Mouse (Mus musculus): ENCODE results near the gene Fgf15. TPM values are rescaled to one million over a fixed set of nuclear protein-coding genes. Genes with fewer than 3 reads are reported as not detected.
A peak's percentile ranks its signal among the peaks of the same experiment; 100 is the strongest.
"Not testable (repeated sequence)": the region's sequence is repeated elsewhere in the genome, so short reads cannot be mapped to it uniquely, and the experiment has no call there.

Fgf15 gene
- polyA plus RNA-seq, 1 experiment from 2014 or later: 92.1 TPM

DNA sequence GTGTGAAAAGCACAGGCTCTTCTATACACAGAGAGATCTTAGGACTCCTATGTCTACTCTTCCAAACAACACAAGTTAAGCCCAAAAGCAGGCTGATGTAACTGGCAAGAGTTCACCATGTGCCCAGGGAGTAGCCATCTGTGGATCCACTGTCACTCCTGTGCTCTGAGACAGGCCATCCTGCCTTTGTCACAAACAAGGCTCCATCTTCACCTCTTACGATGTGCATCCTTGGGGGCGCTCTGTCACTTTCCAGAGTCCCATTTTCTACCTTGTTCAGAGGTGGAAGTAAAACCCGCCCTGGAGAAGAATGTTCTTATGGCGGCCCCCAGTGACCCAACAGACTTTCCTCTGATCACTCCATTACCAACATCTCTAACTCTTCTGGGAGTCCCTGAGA, 1.6 kb upstream of the Fgf15 start:
- Histone ChIP-seq H3K4me1 (replicated peaks; ENCODE audit: control insufficient read depth, insufficient read depth, low read length) (peaks cover 18% of the 10 kb centered on the region; the same call in 1 of the 2 replicates), H3K27me3 (ENCODE audit: control insufficient read depth, insufficient read depth, low read length) (peaks cover 21% of the 10 kb centered on the region), H3K27ac (ENCODE audit: low read depth, low read length) (peak overlapping the region; percentile 88), H3K9ac (ENCODE audit: low read length) (peak overlapping the region; percentile 20; the same call in 1 of the 2 replicates), H3K36me3 (ENCODE audit: control insufficient read depth, insufficient read depth, low read length) (no peaks in the 10 kb centered on the region; the same call in 1 of the 2 replicates), H3K9me3 (ENCODE audit: control insufficient read depth, low read length) (no peaks in the 10 kb centered on the region), H3K4me2 (ENCODE audit: low read depth, low read length, severe bottlenecking) (peak overlapping the region; percentile 82), H3K4me3 (ENCODE audit: low read depth, low read length) (peak overlapping the region; percentile 49; the same call in 1 of the 2 replicates)
- 5% methylated on average over 4 of the region's 4 CpGs for WGBS
- DNase-seq (ENCODE audit: low spot score) (peak; percentile 68), ATAC-seq (replicated peaks; ENCODE audit: low FRiP score) (no peak)

DNA sequence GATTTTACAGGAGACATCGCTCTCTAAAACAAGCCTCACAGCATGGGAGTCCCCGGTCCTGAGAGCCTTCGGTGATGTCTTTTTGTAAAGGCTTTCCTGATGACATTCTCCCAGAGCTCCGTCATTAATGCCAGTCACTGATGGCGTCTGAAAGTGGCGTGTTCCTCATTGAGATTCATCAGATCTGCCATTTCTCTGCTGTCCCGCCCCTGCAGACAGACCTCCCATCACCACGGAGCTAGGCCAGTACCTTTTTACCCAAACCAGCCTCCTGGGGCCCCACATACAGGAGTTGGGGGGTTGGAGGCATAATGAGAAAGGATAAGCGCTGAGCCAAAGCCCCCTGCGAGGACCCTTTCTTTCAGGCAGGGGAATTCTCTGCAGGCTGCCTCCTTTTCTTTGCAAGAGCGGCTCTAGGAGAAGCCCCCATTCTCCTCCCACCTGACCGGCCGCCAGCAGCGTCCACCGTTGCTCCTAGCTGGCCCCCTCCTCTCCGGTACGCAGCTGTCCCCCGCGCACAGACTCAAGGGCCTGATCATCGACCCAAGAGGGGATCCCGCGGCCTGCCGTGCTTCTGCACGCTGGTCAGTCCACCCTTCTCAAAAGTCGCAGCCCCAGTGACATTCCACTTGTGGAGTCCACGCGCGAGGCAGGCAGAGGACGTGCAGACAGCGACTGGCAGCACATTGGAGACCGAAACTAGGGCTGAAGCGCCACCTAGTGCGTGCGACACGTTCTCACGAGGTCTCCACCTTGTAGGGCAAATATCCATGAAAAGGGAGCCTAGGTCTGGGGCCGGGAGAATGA, 823 bp upstream of the Fgf15 start:
- H3K9me3 ChIP-seq (ENCODE audit: control insufficient read depth, low read length): no peaks in the 10 kb centered on the region
- H3K4me3 ChIP-seq (ENCODE audit: low read depth, low read length): peak overlapping the region; percentile 49
- DNase-seq (ENCODE audit: low spot score): peak; percentile 89
- H3K9ac ChIP-seq (ENCODE audit: low read length): peak overlapping the region; percentile 73
- H3K36me3 ChIP-seq (ENCODE audit: control insufficient read depth, insufficient read depth, low read length): no peaks in the 10 kb centered on the region; the same call in 1 of the 2 replicates
- H3K27ac ChIP-seq (ENCODE audit: low read depth, low read length): peak overlapping the region; percentile 88
- peaks cover 18% of the 10 kb centered on the region; the same call in 1 of the 2 replicates for H3K4me1 ChIP-seq (replicated peaks; ENCODE audit: control insufficient read depth, insufficient read depth, low read length)
- peaks cover 21% of the 10 kb centered on the region for H3K27me3 ChIP-seq (ENCODE audit: control insufficient read depth, insufficient read depth, low read length)
- peak overlapping the region; percentile 82 for H3K4me2 ChIP-seq (ENCODE audit: low read depth, low read length, severe bottlenecking)
- ATAC-seq (replicated peaks; ENCODE audit: low FRiP score): peak; percentile 80
- under 1% methylated on average over 37 of the region's 37 CpGs for whole genome bisulfite sequencing

DNA sequence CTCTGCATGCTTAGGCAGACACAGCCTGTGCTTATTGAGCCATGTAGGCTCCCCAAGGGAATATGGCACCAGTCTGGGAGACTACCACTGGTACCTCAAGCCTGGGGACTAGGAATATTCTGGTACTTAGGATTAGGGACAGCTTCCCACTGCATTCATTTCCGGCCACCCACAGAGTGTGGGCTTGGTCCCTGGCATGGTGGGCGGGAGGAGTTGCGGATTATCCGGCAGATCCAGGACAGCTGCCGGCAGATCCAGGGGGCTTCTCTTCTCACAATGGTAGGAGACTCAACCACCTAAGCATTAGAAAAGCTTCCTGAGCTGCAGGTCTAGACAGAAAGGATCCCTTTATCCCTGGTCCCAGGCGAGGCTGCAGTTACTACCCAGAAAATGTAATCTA, 2.2 kb downstream of the Fgf15 start:
- ATAC-seq (replicated peaks; ENCODE audit: low FRiP score): no peak
- Histone ChIP-seq H3K9me3 (ENCODE audit: control insufficient read depth, low read length) (no peaks in the 10 kb centered on the region), H3K27me3 (ENCODE audit: control insufficient read depth, insufficient read depth, low read length) (peaks cover 21% of the 10 kb centered on the region), H3K4me1 (replicated peaks; ENCODE audit: control insufficient read depth, insufficient read depth, low read length) (peaks cover 18% of the 10 kb centered on the region; the same call in 1 of the 2 replicates), H3K9ac (ENCODE audit: low read length) (0 out of 2 replicates have a peak overlapping the region, but pooled peaks have one; percentile 23), H3K4me3 (ENCODE audit: low read depth, low read length) (peak overlapping the region; percentile 49), H3K27ac (ENCODE audit: low read depth, low read length) (no peak overlapping the region), H3K4me2 (ENCODE audit: low read depth, low read length, severe bottlenecking) (peak overlapping the region; percentile 82), H3K36me3 (ENCODE audit: control insufficient read depth, insufficient read depth, low read length) (no peaks in the 10 kb centered on the region; the same call in 1 of the 2 replicates)
- DNase-seq (ENCODE audit: low spot score): no peak
- WGBS: 15% methylated on average over 6 of the region's 6 CpGs

DNA sequence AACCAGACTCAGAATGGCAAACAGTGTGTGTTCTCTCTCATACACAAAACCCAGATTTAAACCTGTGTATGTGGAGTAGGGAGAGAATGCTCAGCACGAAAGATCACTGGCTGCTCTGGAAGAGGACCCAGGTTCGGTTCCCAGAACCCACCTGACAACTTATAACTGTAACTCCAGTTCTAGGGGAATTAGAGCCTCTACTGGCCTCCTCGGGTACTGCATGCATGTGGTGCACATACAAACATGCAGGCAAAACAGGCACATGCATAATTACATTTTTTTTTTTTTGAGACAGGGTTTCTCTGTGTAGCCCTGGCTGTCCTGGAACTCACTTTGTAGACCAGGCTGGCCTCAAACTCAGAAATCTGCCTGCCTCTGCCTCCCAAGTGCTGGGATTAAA, 9.2 kb downstream of the Fgf15 start:
- not testable (repeated sequence) for H3K36me3 ChIP-seq (ENCODE audit: control insufficient read depth, insufficient read depth, low read length); DNase-seq (ENCODE audit: low spot score); H3K4me3 ChIP-seq (ENCODE audit: low read depth, low read length); H3K27ac ChIP-seq (ENCODE audit: low read depth, low read length); H3K9ac ChIP-seq (ENCODE audit: low read length); H3K4me2 ChIP-seq (ENCODE audit: low read depth, low read length, severe bottlenecking); H3K9me3 ChIP-seq (ENCODE audit: control insufficient read depth, low read length); H3K4me1 ChIP-seq (replicated peaks; ENCODE audit: control insufficient read depth, insufficient read depth, low read length); H3K27me3 ChIP-seq (ENCODE audit: control insufficient read depth, insufficient read depth, low read length); ATAC-seq (replicated peaks; ENCODE audit: low FRiP score)
- 93% methylated on average over 3 of the region's 3 CpGs for WGBS

DNA sequence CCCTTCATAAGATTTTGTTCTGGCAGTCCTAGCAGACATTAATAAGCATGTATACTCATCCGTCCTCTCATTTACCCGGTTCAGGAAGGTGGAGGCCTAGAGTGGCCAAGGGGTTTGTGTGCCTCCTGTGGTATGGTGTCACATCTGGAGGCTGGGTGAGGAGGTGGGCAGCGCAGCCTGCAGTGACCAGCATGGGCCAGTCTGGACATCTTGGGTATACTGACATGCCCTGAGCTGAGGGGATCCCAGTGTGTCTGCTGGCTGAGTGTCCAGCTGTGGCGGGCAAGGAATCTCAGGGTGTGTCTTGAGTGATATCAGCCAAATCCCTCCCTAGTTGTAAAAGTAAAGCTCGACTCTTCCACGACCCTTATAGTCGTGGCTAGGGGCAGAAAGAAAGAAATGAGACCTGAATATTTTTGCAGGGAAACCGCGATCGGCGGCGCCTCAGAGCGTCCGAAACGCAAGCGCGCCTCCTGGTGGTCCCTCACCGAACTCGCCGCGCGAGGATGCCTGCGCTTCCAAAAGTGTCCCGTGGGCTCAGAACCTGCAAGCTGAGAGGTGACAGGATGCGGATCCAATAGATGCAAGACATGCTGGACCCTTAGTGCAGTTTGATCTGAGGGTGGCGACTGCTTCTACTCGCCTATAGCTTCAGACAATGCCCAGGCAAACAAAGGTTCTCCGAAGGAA, 10.5 kb downstream of the Fgf15 start:
- 11% methylated on average over 28 of the region's 28 CpGs for WGBS
- Histone ChIP-seq H3K4me3 (ENCODE audit: low read depth, low read length) (no peak overlapping the region; the same call in 1 of the 2 replicates), H3K27ac (ENCODE audit: low read depth, low read length) (no peak overlapping the region)

DNA sequence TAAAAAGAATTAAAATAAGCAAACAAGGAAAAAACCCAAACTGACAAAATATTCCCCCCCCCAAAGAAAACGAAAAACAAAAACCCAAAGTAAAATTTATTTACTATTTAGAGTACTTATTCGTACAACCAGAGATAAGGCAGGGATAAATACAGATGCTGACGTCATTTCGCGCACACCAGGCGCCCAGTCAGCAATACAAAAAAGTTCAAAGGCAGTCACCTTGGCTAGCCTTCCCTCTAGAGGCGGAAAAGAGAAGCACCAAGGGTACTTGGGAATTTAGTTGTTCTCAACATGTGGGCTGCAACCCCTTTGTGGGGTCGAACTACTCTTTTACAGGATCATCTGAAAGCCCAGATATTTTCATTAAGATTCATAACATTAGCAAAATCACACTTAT, 11.5 kb downstream of the Fgf15 start:
- WGBS: 15% methylated on average over 8 of the region's 8 CpGs
- Histone ChIP-seq H3K9me3 (ENCODE audit: control insufficient read depth, low read length) (no peaks in the 10 kb centered on the region; the same call in 1 of the 2 replicates), H3K4me1 (replicated peaks; ENCODE audit: control insufficient read depth, insufficient read depth, low read length) (no peaks in the 10 kb centered on the region; the same call in 1 of the 2 replicates), H3K27me3 (ENCODE audit: control insufficient read depth, insufficient read depth, low read length) (no peaks in the 10 kb centered on the region), H3K4me2 (ENCODE audit: low read depth, low read length, severe bottlenecking) (no peak overlapping the region), H3K9ac (ENCODE audit: low read length) (no peak overlapping the region), H3K36me3 (ENCODE audit: control insufficient read depth, insufficient read depth, low read length) (no peaks in the 10 kb centered on the region), H3K27ac (ENCODE audit: low read depth, low read length) (no peak overlapping the region), H3K4me3 (ENCODE audit: low read depth, low read length) (no peak overlapping the region)
- ATAC-seq (replicated peaks; ENCODE audit: low FRiP score): no peak
- DNase-seq (ENCODE audit: low spot score): no peak

More for the DNA sequence above, 10.5 kb downstream of the Fgf15 start:
- ATAC-seq (replicated peaks; ENCODE audit: low FRiP score): peak; percentile 35
- Histone ChIP-seq H3K9ac (ENCODE audit: low read length) (peak overlapping the region; percentile 44), H3K4me1 (replicated peaks; ENCODE audit: control insufficient read depth, insufficient read depth, low read length) (no peaks in the 10 kb centered on the region; the same call in 1 of the 2 replicates), H3K36me3 (ENCODE audit: control insufficient read depth, insufficient read depth, low read length) (no peaks in the 10 kb centered on the region), H3K4me2 (ENCODE audit: low read depth, low read length, severe bottlenecking) (peak overlapping the region; percentile 42; the same call in 1 of the 2 replicates), H3K9me3 (ENCODE audit: control insufficient read depth, low read length) (no peaks in the 10 kb centered on the region; the same call in 1 of the 2 replicates), H3K27me3 (ENCODE audit: control insufficient read depth, insufficient read depth, low read length) (no peaks in the 10 kb centered on the region)
- peak; percentile 88 for DNase-seq (ENCODE audit: low spot score)

DNA sequence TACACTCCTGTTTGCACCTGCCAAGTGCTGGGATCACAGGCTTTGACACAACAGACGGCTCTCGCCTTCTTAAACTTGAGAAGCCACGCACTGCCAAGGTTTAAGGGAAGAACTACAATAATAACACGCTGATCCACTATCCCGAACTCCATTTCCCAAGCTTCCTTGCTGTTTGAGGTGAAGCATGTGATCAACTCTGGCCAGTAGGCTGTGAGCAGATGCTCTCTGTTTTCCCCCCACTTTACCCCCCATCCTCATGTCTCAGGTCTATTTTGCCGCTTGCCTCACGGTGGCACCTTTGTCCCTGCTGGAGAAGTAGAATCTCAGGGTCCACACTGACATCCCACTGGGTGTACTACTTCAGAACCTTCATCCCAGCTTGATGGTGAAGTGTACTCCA, 12.4 kb downstream of the Fgf15 start:
- Histone ChIP-seq H3K27me3 (ENCODE audit: control insufficient read depth, insufficient read depth, low read length) (no peaks in the 10 kb centered on the region), H3K9ac (ENCODE audit: low read length) (no peak overlapping the region), H3K27ac (ENCODE audit: low read depth, low read length) (no peak overlapping the region), H3K4me2 (ENCODE audit: low read depth, low read length, severe bottlenecking) (no peak overlapping the region), H3K4me3 (ENCODE audit: low read depth, low read length) (no peak overlapping the region), H3K36me3 (ENCODE audit: control insufficient read depth, insufficient read depth, low read length) (no peaks in the 10 kb centered on the region), H3K9me3 (ENCODE audit: control insufficient read depth, low read length) (no peaks in the 10 kb centered on the region; the same call in 1 of the 2 replicates), H3K4me1 (replicated peaks; ENCODE audit: control insufficient read depth, insufficient read depth, low read length) (no peaks in the 10 kb centered on the region; the same call in 1 of the 2 replicates)
- WGBS: 34% methylated on average over 7 of the region's 7 CpGs
- ATAC-seq (replicated peaks; ENCODE audit: low FRiP score): no peak; the same call in 1 of the 2 replicates
- no peak for DNase-seq (ENCODE audit: low spot score)

DNA sequence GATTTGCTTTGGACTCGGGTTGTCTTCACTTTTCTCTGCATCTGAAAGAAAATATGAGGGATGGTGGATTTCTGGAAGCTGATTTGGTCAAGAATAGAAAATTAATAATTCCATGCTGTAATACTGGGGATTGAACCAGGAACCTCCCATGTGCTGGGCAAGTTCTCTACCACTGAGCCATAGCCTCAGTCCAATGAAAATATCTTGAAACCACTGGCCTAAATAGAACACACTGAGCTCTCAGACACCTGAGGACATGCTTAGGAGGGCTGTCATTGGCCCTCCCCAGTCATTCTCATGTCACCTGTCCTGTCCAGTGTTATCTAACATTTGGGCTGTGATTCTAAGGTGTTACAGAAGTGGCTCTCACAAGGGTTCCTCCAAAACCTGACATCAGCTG, 14.8 kb downstream of the Fgf15 start:
- H3K36me3 ChIP-seq (ENCODE audit: control insufficient read depth, insufficient read depth, low read length): no peaks in the 10 kb centered on the region
- no peak overlapping the region for H3K9ac ChIP-seq (ENCODE audit: low read length)
- ATAC-seq (replicated peaks; ENCODE audit: low FRiP score): no peak
- H3K27me3 ChIP-seq (ENCODE audit: control insufficient read depth, insufficient read depth, low read length): no peaks in the 10 kb centered on the region
- peaks cover 6% of the 10 kb centered on the region; the same call in 1 of the 2 replicates for H3K4me1 ChIP-seq (replicated peaks; ENCODE audit: control insufficient read depth, insufficient read depth, low read length)
- H3K27ac ChIP-seq (ENCODE audit: low read depth, low read length): no peak overlapping the region
- DNase-seq (ENCODE audit: low spot score): no peak
- no peak overlapping the region for H3K4me2 ChIP-seq (ENCODE audit: low read depth, low read length, severe bottlenecking)
- no peaks in the 10 kb centered on the region for H3K9me3 ChIP-seq (ENCODE audit: control insufficient read depth, low read length)
- WGBS: 84% methylated on average over 1 of the region's 1 CpGs
- no peak overlapping the region for H3K4me3 ChIP-seq (ENCODE audit: low read depth, low read length)
